Mouse (Mus musculus) kidney, postnatal 0 days (tissue): ENCODE data around the gene H2-Ob. TPM values are rescaled to one million over a fixed set of nuclear protein-coding genes. Genes with fewer than 3 reads are reported as not detected.
A peak's percentile ranks its signal among the peaks of the same experiment; 100 is the strongest.

Experiments
- ATAC-seq: fragments of 200-750 bp; cut with Nextera tagmentation; replicated peaks from 2 replicates; pipeline ENCODE4 v1.8.0; 2017; ENCODE audit warnings: low read depth, moderate number of reproducible peaks, moderate TSS enrichment, moderate library complexity; ENCODE audit not compliant: low FRiP score
- DNase-seq: peaks from one replicate; pipeline ENCODE4 v3.0.0-alpha.2; 2016; ENCODE audit warnings: low spot score
- H3K27ac ChIP-seq: fragments of 300-500 bp; sonication (generic); 2 replicates; pipeline ENCODE4 v1.5.1; 2014; ENCODE audit warnings: mild to moderate bottlenecking
- H3K27me3 ChIP-seq: fragments of 300-500 bp; sonication (generic); 2 replicates; pipeline ENCODE4 v1.6.1; 2014; ENCODE audit warnings: low read length, mixed read lengths; ENCODE audit not compliant: insufficient read depth
- H3K36me3 ChIP-seq: fragments of 300-500 bp; sonication (generic); 2 replicates; pipeline ENCODE4 v1.6.1; 2014; ENCODE audit warnings: low read length, mixed read lengths; ENCODE audit not compliant: insufficient read depth
- H3K4me1 ChIP-seq: fragments of 300-500 bp; sonication (generic); replicated peaks from 2 replicates; pipeline ENCODE4 v1.6.1; 2014; ENCODE audit warnings: antibody characterized with exemption, low read length, mixed read lengths; ENCODE audit not compliant: insufficient read depth
- H3K4me2 ChIP-seq: fragments of 300-500 bp; sonication (generic); 2 replicates; pipeline ENCODE4 v1.6.1; 2014; ENCODE audit warnings: mild to moderate bottlenecking, low read length, moderate library complexity, mixed read lengths
- H3K4me3 ChIP-seq: fragments of 300-500 bp; sonication (generic); replicated peaks from 2 replicates; pipeline ENCODE4 v1.5.1; 2014; ENCODE audit warnings: low read depth, low read length
- H3K9ac ChIP-seq: fragments of 300-500 bp; sonication (generic); 2 replicates; pipeline ENCODE4 v1.6.1; 2014; ENCODE audit warnings: low read depth, low read length
- H3K9me3 ChIP-seq: fragments of 300-500 bp; sonication (generic); replicated peaks from 2 replicates; pipeline ENCODE4 v1.6.1; 2016; ENCODE audit warnings: low read length, inconsistent platforms, mixed read lengths
- CTCF ChIP-seq: IDR thresholded peaks from 2 replicates; pipeline ENCODE4 v1.5.1; 2016; ENCODE audit warnings: antibody characterized with exemption, low read depth, mild to moderate bottlenecking, moderate library complexity
- WGBS: fragments of 180-500 bp; shearing (Covaris S2); extraction: QIAGEN DNeasy Blood & Tissue Kit; methylation state at CpG from one replicate; pipeline ENCODE4 v1.1.7; 2014; 5-methylcytosine and 5-hydroxymethylcytosine counted together
- polyA plus RNA-seq: library from polyadenylated mRNA; unstranded; fragments of >200 nt; fragmentation: Nextera tagmentation; extraction: Ambion mirVana; gene quantifications from 2 replicates; pipeline ENCODE4 v1.2.1, GENCODE M21; 2015

The H2-Ob gene
- polyA plus RNA-seq, 1 experiment from 2014 or later: 0.18 TPM

DNA sequence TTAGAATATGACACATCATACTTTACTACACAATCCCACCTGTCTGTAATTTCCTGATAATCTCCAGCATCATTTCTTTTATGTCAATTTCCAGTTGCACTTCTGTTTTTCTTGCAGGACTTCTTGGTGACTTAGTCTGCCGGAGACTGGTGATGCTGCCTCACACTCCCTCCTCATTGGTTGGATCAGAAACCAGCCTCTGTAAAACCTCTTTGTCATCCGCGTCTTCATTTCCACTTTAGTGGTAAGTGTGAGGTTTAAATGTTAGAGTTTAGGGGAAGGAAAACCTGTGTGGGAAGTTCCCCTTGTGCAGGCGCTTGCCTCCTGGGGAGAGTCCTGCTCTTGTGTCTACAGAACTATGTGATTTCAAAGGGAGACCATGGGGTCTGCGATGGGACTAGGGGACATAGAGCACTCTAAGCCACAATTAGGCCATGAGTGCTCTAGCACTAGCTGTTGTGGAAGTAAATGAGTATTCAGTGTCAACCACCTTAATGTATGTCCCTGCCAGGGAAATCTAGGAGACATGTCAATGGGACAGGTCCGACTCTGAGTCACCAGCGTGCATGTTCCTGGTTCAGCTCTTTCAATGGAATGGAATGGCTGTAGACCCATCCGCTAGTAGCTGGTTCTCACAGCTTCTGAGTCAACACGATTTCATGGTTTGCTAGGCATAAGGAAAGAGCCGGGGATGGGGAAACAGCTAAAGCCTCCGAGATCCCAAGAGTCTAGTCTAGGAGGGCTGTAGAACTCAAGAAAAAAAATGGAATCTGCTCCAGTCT, 19.1 kb downstream of the H2-Ob start, which contains the start of gene H2-Ab1:
Gene H2-Ab1, plus strand, starts transcription at position 96 of the 782 bp plus-strand sequence.
- Histone ChIP-seq H3K9me3 (no peaks in the 10 kb centered on the region), H3K9ac (no peak within 1 kb of the TSS), H3K4me2 (no peak within 1 kb of the TSS), H3K27ac (no peak within 1 kb of the TSS), H3K36me3 (no peaks in the 10 kb centered on the region), H3K4me1 (no peaks in the 10 kb centered on the region), H3K27me3 (no peaks in the 10 kb centered on the region), H3K4me3 (no peak within 1 kb of the TSS)
- ATAC-seq: no peak
- TF ChIP-seq CTCF: no peak
- 73% methylated on average over 11 of the region's 11 CpGs for WGBS
- DNase-seq: peak; percentile 78

DNA sequence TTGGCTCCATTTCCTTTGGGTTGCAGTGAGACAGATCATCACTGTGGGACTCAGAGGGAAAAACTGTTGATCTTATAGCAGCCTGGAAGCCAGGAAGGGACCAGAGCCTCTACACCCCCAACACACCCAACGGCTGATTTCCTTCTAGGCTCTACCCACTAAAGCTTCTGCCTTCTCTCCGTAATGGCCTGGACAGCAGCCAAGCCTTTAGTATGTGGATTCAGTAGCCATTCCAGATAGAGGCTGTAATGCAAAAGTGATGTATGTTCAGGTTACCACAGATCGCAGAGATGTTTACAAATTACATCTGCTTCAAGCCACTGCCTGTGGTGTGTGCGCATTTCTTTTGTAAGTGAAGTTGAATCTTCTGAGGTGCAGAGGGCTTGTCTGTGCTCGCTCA, 21.8 kb downstream of the H2-Ob start:
- H3K4me1 ChIP-seq: peaks cover 5% of the 10 kb centered on the region; the same call in 1 of the 2 replicates
- no peak overlapping the region for H3K4me3 ChIP-seq
- 58% methylated on average over 5 of the region's 5 CpGs for WGBS
- no peak for TF ChIP-seq CTCF
- DNase-seq (no peak), ATAC-seq (no peak)
- H3K9me3 ChIP-seq: no peaks in the 10 kb centered on the region
- no peaks in the 10 kb centered on the region for H3K27me3 ChIP-seq
- no peak overlapping the region for H3K4me2 ChIP-seq
- H3K27ac ChIP-seq: no peak overlapping the region
- H3K9ac ChIP-seq: no peak overlapping the region
- no peaks in the 10 kb centered on the region for H3K36me3 ChIP-seq

- Histone ChIP-seq H3K4me2 (no peak overlapping the region), H3K4me1 (peaks cover 5% of the 10 kb centered on the region; the same call in 1 of the 2 replicates), H3K4me3 (no peak overlapping the region), H3K36me3 (no peaks in the 10 kb centered on the region), H3K27me3 (no peaks in the 10 kb centered on the region), H3K9ac (no peak overlapping the region), H3K9me3 (no peaks in the 10 kb centered on the region), H3K27ac (no peak overlapping the region)
- ATAC-seq: peak; percentile 67
- DNase-seq: peak; percentile 92
- TF ChIP-seq CTCF: no peak
- WGBS: 24% methylated on average over 4 of the region's 4 CpGs
These were observed 22.8 kb downstream of the H2-Ob start for GRCm38 (mm10) chr17:34261502-34261901.

GRCm38 (mm10) chr17:34263068-34263467, 24.4 kb downstream of the H2-Ob start:
- Histone ChIP-seq H3K4me3 (peak overlapping the region; percentile 54), H3K36me3 (no peaks in the 10 kb centered on the region), H3K9me3 (no peaks in the 10 kb centered on the region), H3K9ac (0 out of 2 replicates have a peak overlapping the region, but pooled peaks have one; percentile 9), H3K27me3 (no peaks in the 10 kb centered on the region), H3K27ac (no peak overlapping the region), H3K4me2 (peak overlapping the region; percentile 97), H3K4me1 (peaks cover 5% of the 10 kb centered on the region; the same call in 1 of the 2 replicates)
- WGBS: 1% methylated on average over 8 of the region's 8 CpGs
- no peak for TF ChIP-seq CTCF
- peak; percentile 95 for DNase-seq
- ATAC-seq: peak; percentile 75

DNA sequence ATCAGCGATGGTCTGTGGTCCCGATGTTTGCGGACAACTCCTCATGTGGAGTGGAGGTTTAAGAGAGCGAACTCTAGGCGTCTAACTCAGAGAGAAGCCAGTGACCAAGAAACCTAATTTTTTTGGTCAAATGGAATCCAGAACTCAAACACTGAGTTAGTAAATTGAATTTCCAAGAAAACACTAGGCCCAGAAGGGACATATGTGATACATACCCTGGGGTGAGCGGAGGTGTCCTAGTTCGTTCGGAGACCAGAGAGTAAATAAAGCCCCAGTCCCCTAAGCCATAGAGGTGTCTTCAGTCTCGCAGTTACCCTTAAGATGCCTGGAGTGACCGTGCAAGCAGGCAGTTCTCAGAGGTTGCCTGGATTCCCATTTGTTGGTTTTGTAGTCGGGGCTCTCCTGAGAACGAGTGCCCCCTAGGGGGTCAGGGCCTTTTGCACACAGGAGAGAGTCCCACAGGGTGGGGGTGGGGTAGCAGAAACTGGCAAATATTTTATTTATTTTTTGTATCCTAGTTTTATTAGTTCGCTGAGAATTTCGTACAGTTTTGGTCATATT, 25.2 kb downstream of the H2-Ob start:
- Histone ChIP-seq H3K36me3 (no peaks in the 10 kb centered on the region), H3K4me1 (peaks cover 5% of the 10 kb centered on the region; the same call in 1 of the 2 replicates), H3K27me3 (no peaks in the 10 kb centered on the region), H3K9me3 (no peaks in the 10 kb centered on the region), H3K4me3 (peak overlapping the region; percentile 54), H3K27ac (no peak overlapping the region), H3K9ac (0 out of 2 replicates have a peak overlapping the region, but pooled peaks have one; percentile 70), H3K4me2 (peak overlapping the region; percentile 97)
- WGBS: 8% methylated on average over 14 of the region's 14 CpGs
- DNase-seq (peak; percentile 65), ATAC-seq (no peak)
- peak; percentile 53 for TF ChIP-seq CTCF

DNA sequence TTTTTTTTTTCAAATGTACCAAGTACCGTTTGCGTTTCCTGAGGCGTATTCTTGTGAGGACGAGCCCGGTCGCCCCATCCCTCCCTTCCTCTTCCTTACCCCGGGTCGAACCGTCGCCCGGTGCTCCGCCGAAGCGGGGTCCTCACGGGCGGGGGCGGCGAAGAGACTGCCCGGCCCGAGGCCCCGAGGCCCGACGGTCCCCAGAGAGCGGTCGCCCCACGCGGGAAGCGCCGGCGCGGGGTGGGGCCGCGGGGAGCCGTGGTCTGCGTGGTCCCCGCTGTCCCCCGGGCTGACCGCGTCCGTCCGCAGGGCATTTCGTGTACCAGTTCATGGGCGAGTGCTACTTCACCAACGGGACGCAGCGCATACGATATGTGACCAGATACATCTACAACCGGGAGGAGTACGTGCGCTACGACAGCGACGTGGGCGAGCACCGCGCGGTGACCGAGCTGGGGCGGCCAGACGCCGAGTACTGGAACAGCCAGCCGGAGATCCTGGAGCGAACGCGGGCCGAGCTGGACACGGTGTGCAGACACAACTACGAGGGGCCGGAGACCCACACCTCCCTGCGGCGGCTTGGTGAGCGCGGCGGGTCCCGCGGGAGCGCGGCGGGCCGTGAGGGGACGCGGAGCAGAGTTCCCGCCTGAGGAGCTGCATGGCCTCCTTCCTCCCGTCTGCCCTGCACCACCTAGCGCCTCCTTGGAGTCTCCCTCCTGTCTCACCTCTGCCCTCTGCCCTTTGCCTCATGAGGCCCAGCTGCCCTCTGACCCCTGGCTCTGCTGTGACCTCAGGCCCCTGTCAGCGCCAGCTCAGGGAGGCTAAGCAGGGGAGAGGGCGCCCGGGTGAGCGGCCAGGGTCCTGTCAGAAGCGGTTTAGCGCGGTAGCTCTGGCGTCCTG, 26.0 kb downstream of the H2-Ob start:
- TF ChIP-seq CTCF: no peak
- DNase-seq (peak; percentile 38), ATAC-seq (peak; percentile 38; the same call in 1 of the 2 replicates)
- WGBS: under 1% methylated on average over 89 of the region's 93 CpGs
- Histone ChIP-seq H3K4me1 (peaks cover 5% of the 10 kb centered on the region; the same call in 1 of the 2 replicates), H3K9ac (peak overlapping the region; percentile 70), H3K9me3 (no peaks in the 10 kb centered on the region), H3K36me3 (no peaks in the 10 kb centered on the region), H3K4me3 (peak overlapping the region; percentile 49), H3K27ac (no peak overlapping the region), H3K27me3 (no peaks in the 10 kb centered on the region), H3K4me2 (peak overlapping the region; percentile 97)
